In genomic region chr13:89777146-89777545, GRCm38 (mm10) we compare ENCODE assay signal across 24 mouse cellular contexts.
"Had no signal": no experiment of that assay in that cellular context is flagged by ENCODE, and none has a peak within 500 bp of the region (broad histone marks: within the 10 kb centered on the region; RNA-seq: fewer than 3 reads in every experiment).

No protein-coding gene starts in this region.

- DNase-seq: gastrocnemius, postnatal 14 days; gastrocnemius, postnatal 36 days; heart, adult 11 months; heart, adult 2 months; heart, postnatal 14 days; heart, postnatal 36 days; kidney, adult 18-20 months; kidney, adult 8-10 months; kidney, postnatal 10 days; kidney, postnatal 25 days; kidney, postnatal 4 days; layer of hippocampus, adult 9-11 months; layer of hippocampus, postnatal 36 days; liver; liver, embryonic 13.5 days; liver, postnatal 0 days had no signal

- H3K4me3 ChIP-seq: heart, adult 2 months; heart, embryonic 13.5 days; heart, embryonic 15.5 days; hindbrain, embryonic 13.5 days; hindbrain, embryonic 15.5 days; limb, embryonic 10.5 days; limb, embryonic 12.5 days; liver, embryonic 13.5 days; liver, embryonic 15.5 days had no signal

- H3K27ac ChIP-seq: heart, adult 2 months; heart, embryonic 13.5 days; heart, embryonic 15.5 days; hindbrain, embryonic 13.5 days; hindbrain, embryonic 15.5 days; hindbrain, postnatal 0 days; limb, embryonic 10.5 days; limb, embryonic 12.5 days; liver, embryonic 13.5 days; liver, embryonic 15.5 days had no signal
